Mouse (Mus musculus): ENCODE data around the gene Plekha4. TPM values are rescaled to one million over a fixed set of nuclear protein-coding genes. Genes with fewer than 3 reads are reported as not detected.
"Not testable (repeated sequence)": the region's sequence is repeated elsewhere in the genome, so short reads cannot be mapped to it uniquely, and the experiment has no call there.

The Plekha4 gene
- 0.57 and 0.68 TPM in 2 replicates for polyA plus RNA-seq (2016; fragmentation: Nextera tagmentation; extraction: Ambion mirVana)

- under 1% methylated on average over 54 of the region's 54 CpGs for WGBS
- peaks cover 43% of the 10 kb centered on the region for H3K4me1 ChIP-seq (replicated peaks)
- ATAC-seq (ENCODE audit: insufficient number of reproducible peaks, low FRiP score): peak; percentile 86
- peak within 1 kb of the TSS; percentile 90 for H3K9ac ChIP-seq
- H3K27ac ChIP-seq (ENCODE audit: poor library complexity, severe bottlenecking): peak within 1 kb of the TSS; percentile 95
- H3K4me3 ChIP-seq: peak within 1 kb of the TSS; percentile 72
- peak within 1 kb of the TSS; percentile 77 for H3K4me2 ChIP-seq
- H3K9me3 ChIP-seq (replicated peaks): no peaks in the 10 kb centered on the region
- H3K27me3 ChIP-seq (replicated peaks): no peaks in the 10 kb centered on the region; the same call in 1 of the 2 replicates
- H3K36me3 ChIP-seq: peaks cover 17% of the 10 kb centered on the region
Measured at GRCm38 (mm10) chr7:45525809-45526473, at the start of gene Plekha4, which contains the start of gene Ppp1r15a. Gene Plekha4 (plus strand): TSS chr7:45526330. Gene Ppp1r15a (minus strand): TSS chr7:45526268.

- no peak overlapping the region for H3K4me2 ChIP-seq
- no peak overlapping the region for H3K27ac ChIP-seq (ENCODE audit: poor library complexity, severe bottlenecking)
- no peaks in the 10 kb centered on the region for H3K27me3 ChIP-seq (replicated peaks)
- no peak overlapping the region for H3K4me3 ChIP-seq
- no peak overlapping the region for H3K9ac ChIP-seq
- H3K36me3 ChIP-seq: peaks cover 8% of the 10 kb centered on the region; the same call in 1 of the 2 replicates
- ATAC-seq (ENCODE audit: insufficient number of reproducible peaks, low FRiP score): no peak
- no peaks in the 10 kb centered on the region for H3K4me1 ChIP-seq (replicated peaks)
- 36% methylated on average over 1 of the region's 1 CpGs for WGBS
- H3K9me3 ChIP-seq (replicated peaks): no peaks in the 10 kb centered on the region
Measured at GRCm38 (mm10) chr7:45476453-45476852, 49.7 kb upstream of the Plekha4 start.

- H3K36me3 ChIP-seq: peaks cover 8% of the 10 kb centered on the region; the same call in 1 of the 2 replicates
- no peaks in the 10 kb centered on the region for H3K4me1 ChIP-seq (replicated peaks)
- H3K27me3 ChIP-seq (replicated peaks): no peaks in the 10 kb centered on the region
- peak overlapping the region; percentile 4; the same call in 1 of the 2 replicates for H3K9ac ChIP-seq
- WGBS: 12% methylated on average over 3 of the region's 3 CpGs
- no peaks in the 10 kb centered on the region for H3K9me3 ChIP-seq (replicated peaks)
- H3K27ac ChIP-seq (ENCODE audit: poor library complexity, severe bottlenecking): no peak overlapping the region
- no peak overlapping the region for H3K4me3 ChIP-seq
- no peak for ATAC-seq (ENCODE audit: insufficient number of reproducible peaks, low FRiP score)
- H3K4me2 ChIP-seq: no peak overlapping the region
Measured at GRCm38 (mm10) chr7:45477003-45477402, 49.1 kb upstream of the Plekha4 start.

- Histone ChIP-seq H3K36me3 (peaks cover 8% of the 10 kb centered on the region; the same call in 1 of the 2 replicates), H3K4me3 (no peak overlapping the region), H3K27ac (ENCODE audit: poor library complexity, severe bottlenecking) (no peak overlapping the region), H3K4me2 (no peak overlapping the region), H3K4me1 (replicated peaks) (no peaks in the 10 kb centered on the region), H3K27me3 (replicated peaks) (no peaks in the 10 kb centered on the region), H3K9me3 (replicated peaks) (no peaks in the 10 kb centered on the region), H3K9ac (no peak overlapping the region)
- WGBS: 95% methylated on average over 7 of the region's 7 CpGs
- ATAC-seq (ENCODE audit: insufficient number of reproducible peaks, low FRiP score): no peak
Measured at GRCm38 (mm10) chr7:45478774-45479173, 47.4 kb upstream of the Plekha4 start.

- not testable (repeated sequence) for H3K4me2 ChIP-seq; ATAC-seq (ENCODE audit: insufficient number of reproducible peaks, low FRiP score); H3K36me3 ChIP-seq; H3K9ac ChIP-seq; H3K4me3 ChIP-seq; H3K4me1 ChIP-seq (replicated peaks); H3K27me3 ChIP-seq (replicated peaks); H3K27ac ChIP-seq (ENCODE audit: poor library complexity, severe bottlenecking); H3K9me3 ChIP-seq (replicated peaks)
- 66% methylated on average over 4 of the region's 4 CpGs for WGBS
Measured at GRCm38 (mm10) chr7:45480310-45480709, 45.8 kb upstream of the Plekha4 start.

GRCm38 (mm10) chr7:45481374-45481927 is 44.7 kb upstream of the Plekha4 start, which contains the start of gene Tulp2:
Gene Tulp2 (plus strand): TSS chr7:45481877.
- H3K36me3 ChIP-seq: peaks cover 9% of the 10 kb centered on the region; the same call in 1 of the 2 replicates
- no peaks in the 10 kb centered on the region for H3K4me1 ChIP-seq (replicated peaks)
- ATAC-seq (ENCODE audit: insufficient number of reproducible peaks, low FRiP score): peak; percentile 82
- H3K27me3 ChIP-seq (replicated peaks): no peaks in the 10 kb centered on the region
- H3K27ac ChIP-seq (ENCODE audit: poor library complexity, severe bottlenecking): no peak within 1 kb of the TSS
- H3K9ac ChIP-seq: no peak within 1 kb of the TSS
- WGBS: 45% methylated on average over 15 of the region's 15 CpGs
- no peak within 1 kb of the TSS for H3K4me2 ChIP-seq
- H3K9me3 ChIP-seq (replicated peaks): no peaks in the 10 kb centered on the region
- no peak within 1 kb of the TSS for H3K4me3 ChIP-seq

- H3K9ac ChIP-seq: no peak overlapping the region
- H3K4me2 ChIP-seq: no peak overlapping the region
- ATAC-seq (ENCODE audit: insufficient number of reproducible peaks, low FRiP score): no peak
- no peak overlapping the region for H3K4me3 ChIP-seq
- H3K27ac ChIP-seq (ENCODE audit: poor library complexity, severe bottlenecking): no peak overlapping the region
- WGBS: 65% methylated on average over 1 of the region's 1 CpGs
- H3K36me3 ChIP-seq: peaks cover 9% of the 10 kb centered on the region; the same call in 1 of the 2 replicates
- no peaks in the 10 kb centered on the region for H3K9me3 ChIP-seq (replicated peaks)
- H3K4me1 ChIP-seq (replicated peaks): no peaks in the 10 kb centered on the region
- no peaks in the 10 kb centered on the region for H3K27me3 ChIP-seq (replicated peaks)
Measured at GRCm38 (mm10) chr7:45482166-45482565, 44.0 kb upstream of the Plekha4 start.

- not testable (repeated sequence) for H3K9ac ChIP-seq; ATAC-seq (ENCODE audit: insufficient number of reproducible peaks, low FRiP score)
- 93% methylated on average over 5 of the region's 5 CpGs for WGBS
Measured at GRCm38 (mm10) chr7:45484985-45485384, 41.1 kb upstream of the Plekha4 start.

GRCm38 (mm10) chr7:45486158-45486557 is 40.0 kb upstream of the Plekha4 start:
- H3K4me3 ChIP-seq: no peak overlapping the region
- 0 out of 2 replicates have a peak, but pooled peaks cover 3% of the 10 kb centered on the region for H3K36me3 ChIP-seq
- no peak for ATAC-seq (ENCODE audit: insufficient number of reproducible peaks, low FRiP score)
- 45% methylated on average over 7 of the region's 7 CpGs for WGBS
- H3K4me2 ChIP-seq: no peak overlapping the region
- no peak overlapping the region for H3K9ac ChIP-seq
- H3K27ac ChIP-seq (ENCODE audit: poor library complexity, severe bottlenecking): no peak overlapping the region
- no peaks in the 10 kb centered on the region for H3K27me3 ChIP-seq (replicated peaks)
- no peaks in the 10 kb centered on the region for H3K9me3 ChIP-seq (replicated peaks)
- peaks cover 24% of the 10 kb centered on the region for H3K4me1 ChIP-seq (replicated peaks)

More at GRCm38 (mm10) chr7:45484985-45485384, 41.1 kb upstream of the Plekha4 start:
- H3K36me3 ChIP-seq; H3K4me2 ChIP-seq; H3K9me3 ChIP-seq (replicated peaks); H3K27me3 ChIP-seq (replicated peaks); H3K27ac ChIP-seq (ENCODE audit: poor library complexity, severe bottlenecking); H3K4me3 ChIP-seq: not testable (repeated sequence)
- H3K4me1 ChIP-seq (replicated peaks): peaks cover 17% of the 10 kb centered on the region

GRCm38 (mm10) chr7:45486761-45487415 is 39.2 kb upstream of the Plekha4 start, which contains the start of gene Gm45808:
Gene Gm45808 (minus strand): TSS chr7:45486811.
- Histone ChIP-seq H3K4me2 (no peak within 1 kb of the TSS), H3K9ac (no peak within 1 kb of the TSS), H3K4me1 (replicated peaks) (peaks cover 26% of the 10 kb centered on the region), H3K4me3 (no peak within 1 kb of the TSS), H3K27me3 (replicated peaks) (no peaks in the 10 kb centered on the region), H3K9me3 (replicated peaks) (no peaks in the 10 kb centered on the region), H3K36me3 (0 out of 2 replicates have a peak, but pooled peaks cover 3% of the 10 kb centered on the region), H3K27ac (ENCODE audit: poor library complexity, severe bottlenecking) (no peak within 1 kb of the TSS)
- 84% methylated on average over 12 of the region's 12 CpGs for WGBS
- no peak for ATAC-seq (ENCODE audit: insufficient number of reproducible peaks, low FRiP score)

- H3K9ac ChIP-seq: peak overlapping the region; percentile 78; the same call in 1 of the 2 replicates
- H3K9me3 ChIP-seq (replicated peaks): no peaks in the 10 kb centered on the region
- no peak overlapping the region for H3K27ac ChIP-seq (ENCODE audit: poor library complexity, severe bottlenecking)
- no peak for ATAC-seq (ENCODE audit: insufficient number of reproducible peaks, low FRiP score)
- peaks cover 26% of the 10 kb centered on the region for H3K4me1 ChIP-seq (replicated peaks)
- peaks cover 12% of the 10 kb centered on the region for H3K36me3 ChIP-seq
- no peaks in the 10 kb centered on the region for H3K27me3 ChIP-seq (replicated peaks)
- H3K4me3 ChIP-seq: peak overlapping the region; percentile 61
- WGBS: 42% methylated on average over 11 of the region's 11 CpGs
- peak overlapping the region; percentile 81 for H3K4me2 ChIP-seq
Measured at GRCm38 (mm10) chr7:45487861-45488292, 38.3 kb upstream of the Plekha4 start.

Data from heart, embryonic 12.5 days (tissue).